Comparison of ENCODE assay signal across 25 mouse cellular contexts in the genomic region with DNA sequence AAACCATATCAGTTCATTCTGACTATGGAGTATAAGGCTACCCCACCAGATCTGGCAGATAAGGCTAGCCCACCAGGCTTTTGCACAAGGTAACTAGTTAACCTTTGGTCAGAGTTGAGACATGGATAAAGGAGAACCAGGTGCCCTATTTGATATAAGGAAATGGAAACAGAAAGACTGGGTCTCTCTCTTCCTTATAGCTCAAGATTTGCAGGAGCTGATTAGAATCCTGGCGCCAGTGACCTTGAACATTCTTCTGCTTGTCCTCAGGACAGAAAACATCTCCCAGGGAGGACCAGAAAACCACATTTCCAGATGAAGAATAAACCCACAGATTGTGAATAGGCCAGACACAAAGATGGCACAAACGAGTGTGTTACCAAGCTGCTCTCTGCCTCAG.
DNase-seq lines count a peak whose midpoint lies in the region; ATAC-seq and TF ChIP-seq lines count a peak whose summit lies in the region.
"Had no signal": no experiment of that assay in that cellular context is flagged by ENCODE, and none has a peak within 500 bp of the region (broad histone marks: within the 10 kb centered on the region; RNA-seq: fewer than 3 reads in every experiment).

No protein-coding gene starts in this region.

- peaks cover 60% of the 10 kb centered on the region for H3K4me1 ChIP-seq in heart, embryonic 10.5 days
- H3K4me1 ChIP-seq in liver, embryonic 12.5 days, result peaks cover 95% of the 10 kb centered on the region
- peaks cover 65% of the 10 kb centered on the region for H3K4me1 ChIP-seq in liver, postnatal 0 days (ENCODE audit: insufficient read depth)
- H3K4me1 ChIP-seq in forebrain, embryonic 14.5 days (ENCODE audit: control insufficient read depth, insufficient read depth, low read length), result no peaks in the 10 kb centered on the region
- H3K4me1 ChIP-seq: forebrain, embryonic 15.5 days had no signal

- ATAC-seq in liver, embryonic 12.5 days, result no peak
- ATAC-seq in liver, postnatal 0 days, result no peak
- ATAC-seq in granulocyte monocyte progenitor cell, adult 5-6 weeks (replicated peaks; ENCODE audit: poor library complexity, severe bottlenecking), result no peak
- ATAC-seq in forebrain, embryonic 14.5 days, result no peak
- ATAC-seq: forebrain, embryonic 15.5 days; hindbrain, embryonic 16.5 days; Patski had no signal

- H3K27me3 ChIP-seq in heart, embryonic 10.5 days (ENCODE audit: insufficient read depth, poor library complexity, severe bottlenecking), result no peaks in the 10 kb centered on the region
- H3K27me3 ChIP-seq in liver, embryonic 12.5 days (replicated peaks), result no peaks in the 10 kb centered on the region
- H3K27me3 ChIP-seq in liver, postnatal 0 days (ENCODE audit: insufficient read depth, low read length), result no peaks in the 10 kb centered on the region
- H3K27me3 ChIP-seq in forebrain, embryonic 14.5 days (replicated peaks; ENCODE audit: control insufficient read depth, insufficient read depth, low read length), result no peaks in the 10 kb centered on the region
- H3K27me3 ChIP-seq: forebrain, embryonic 15.5 days; Patski; stomach, embryonic 15.5 days had no signal

- DNase-seq in heart, embryonic 10.5 days (ENCODE audit: low spot score), result no peak
- no peak for DNase-seq in heart, postnatal 14 days
- DNase-seq in 416B (ENCODE audit: low read depth), result peak; percentile 48
- no peak for DNase-seq in liver, postnatal 0 days
- no peak for DNase-seq in lung, postnatal 25 days (ENCODE audit: low spot score)
- no peak for DNase-seq in forebrain, embryonic 14.5 days (ENCODE audit: low spot score)
- DNase-seq: adrenal gland, postnatal 10 days; cerebellum, adult 9-10 months; cerebellum, postnatal 36 days; gastrocnemius, adult 2 months; gastrocnemius, postnatal 36 days; heart, postnatal 10 days; kidney, adult 9 months; kidney, postnatal 25 days; midbrain, embryonic 14.5 days; right cerebral cortex, postnatal 14 days; thymus, adult 2 months; thymus, postnatal 4 days had no signal

- peaks cover 24% of the 10 kb centered on the region; the same call in 1 of the 2 replicates for H3K36me3 ChIP-seq in heart, embryonic 10.5 days
- no peaks in the 10 kb centered on the region for H3K36me3 ChIP-seq in liver, embryonic 12.5 days
- H3K36me3 ChIP-seq in liver, postnatal 0 days (replicated peaks; ENCODE audit: insufficient read depth, low read length), result no peaks in the 10 kb centered on the region
- peaks cover 3% of the 10 kb centered on the region; the same call in 1 of the 2 replicates for H3K36me3 ChIP-seq in forebrain, embryonic 14.5 days (ENCODE audit: control insufficient read depth, insufficient read depth, low read length)
- H3K36me3 ChIP-seq: forebrain, embryonic 15.5 days; G1E; stomach, embryonic 15.5 days had no signal

- peak overlapping the region; percentile 62; the same call in 1 of the 2 replicates for H3K4me2 ChIP-seq in liver, embryonic 12.5 days
- peak overlapping the region; percentile 52; the same call in 1 of the 2 replicates for H3K4me2 ChIP-seq in liver, postnatal 0 days (ENCODE audit: low read depth, low read length)
- H3K4me2 ChIP-seq in forebrain, embryonic 14.5 days (ENCODE audit: low read length), result no peak overlapping the region
- H3K4me2 ChIP-seq: forebrain, embryonic 15.5 days; stomach, embryonic 15.5 days had no signal

- no peaks in the 10 kb centered on the region for H3K9me3 ChIP-seq in heart, embryonic 10.5 days
- no peaks in the 10 kb centered on the region for H3K9me3 ChIP-seq in liver, embryonic 12.5 days (replicated peaks)
- H3K9me3 ChIP-seq in liver, postnatal 0 days (ENCODE audit: low read length), result no peaks in the 10 kb centered on the region
- no peaks in the 10 kb centered on the region for H3K9me3 ChIP-seq in forebrain, embryonic 14.5 days (replicated peaks; ENCODE audit: control insufficient read depth, low read length)
- H3K9me3 ChIP-seq: forebrain, embryonic 15.5 days; G1E; stomach, embryonic 15.5 days had no signal

- 90% methylated on average over 2 of the region's 2 CpGs for WGBS in heart, embryonic 10.5 days
- 65% methylated on average over 2 of the region's 2 CpGs for WGBS in liver, embryonic 12.5 days (ENCODE audit: insufficient replicate concordance)
- 80% methylated on average over 2 of the region's 2 CpGs for WGBS in liver, postnatal 0 days (ENCODE audit: insufficient replicate concordance)
- 97% methylated on average over 2 of the region's 2 CpGs for WGBS in forebrain, embryonic 14.5 days

- peak overlapping the region; percentile 36; the same call in 1 of the 2 replicates for H3K27ac ChIP-seq in heart, embryonic 10.5 days
- H3K27ac ChIP-seq in liver, embryonic 12.5 days, result peak overlapping the region; percentile 91
- no peak overlapping the region for H3K27ac ChIP-seq in liver, postnatal 0 days (ENCODE audit: low read depth)
- H3K27ac ChIP-seq in forebrain, embryonic 14.5 days (ENCODE audit: low read depth, low read length), result no peak overlapping the region
- H3K27ac ChIP-seq: forebrain, embryonic 15.5 days; gastrocnemius, adult 2 months had no signal

- no peak for TF ChIP-seq CTCF in liver, postnatal 0 days (IDR thresholded peaks at IDR 0.05; ENCODE audit: low read depth)

- TF ChIP-seq EP300 in liver, postnatal 0 days (IDR thresholded peaks at IDR 0.05; ENCODE audit: low read depth), result no peak

- no peak overlapping the region for H3K9ac ChIP-seq in liver, embryonic 12.5 days
- H3K9ac ChIP-seq in liver, postnatal 0 days (replicated peaks), result no peak overlapping the region
- no peak overlapping the region for H3K9ac ChIP-seq in forebrain, embryonic 14.5 days (ENCODE audit: low read length)
- H3K9ac ChIP-seq: forebrain, embryonic 15.5 days; stomach, embryonic 15.5 days had no signal

- intact Hi-C loops in heart, postnatal 14 days (cut with DNase I), result no loop called here

- H3K4me3 ChIP-seq in heart, embryonic 10.5 days, result no peak overlapping the region
- no peak overlapping the region for H3K4me3 ChIP-seq in liver, embryonic 12.5 days
- no peak overlapping the region for H3K4me3 ChIP-seq in liver, postnatal 0 days (ENCODE audit: low read depth, low read length)
- no peak overlapping the region for H3K4me3 ChIP-seq in forebrain, embryonic 14.5 days (ENCODE audit: low read depth, low read length)
- H3K4me3 ChIP-seq: forebrain, embryonic 15.5 days; gastrocnemius, adult 2 months; stomach, embryonic 15.5 days had no signal

Comparison
In these comparisons a context has a peak if more than half of its experiments do, and no peak if none do; other contexts are left out.
1. H3K27ac ChIP-seq: peak in heart, embryonic 10.5 days (single experiment) and liver, embryonic 12.5 days (single experiment); none in liver, postnatal 0 days (single experiment) and forebrain, embryonic 14.5 days (single experiment).